Mouse (Mus musculus) bone marrow macrophage, adult 2 months (primary cell): Measurements from ENCODE around the gene Irs1.

Experiments used
- CTCF ChIP-seq: IDR thresholded peaks from 2 replicates; pipeline ENCODE4 v1.5.1; 2012; ENCODE audit warnings: low read depth, mild to moderate bottlenecking, low read length, moderate library complexity
- POLR2A ChIP-seq: IDR thresholded peaks from 2 replicates; pipeline ENCODE4 v1.6.1; 2012; ENCODE audit warnings: mild to moderate bottlenecking, low read depth, low read length, borderline replicate concordance

- no peak for TF ChIP-seq CTCF
- TF ChIP-seq POLR2A = no peak
Observed at GRCm38 (mm10) chr1:82228841-82229240, 62.4 kb downstream of the Irs1 start.
